Mouse (Mus musculus) CH12.LX (cell line): ENCODE results near the gene Ogfrl1. TPM values are rescaled to one million over a fixed set of nuclear protein-coding genes. Genes with fewer than 3 reads are reported as not detected.

Source experiments
- DNase-seq: peaks from one replicate; pipeline ENCODE4 v3.0.0-alpha.2; 2013; ENCODE audit errors: extremely low read depth
- H3K27ac ChIP-seq: 2 replicates; pipeline ENCODE4 v1.5.1; 2012; ENCODE audit warnings: low read depth, mild to moderate bottlenecking, control low read depth, moderate library complexity; ENCODE audit not compliant: insufficient read depth
- H3K27me3 ChIP-seq: replicated peaks from 2 replicates; pipeline ENCODE3; 2012; ENCODE audit warnings: inconsistent platforms
- H3K36me3 ChIP-seq, 2 experiments: replicated peaks in 1 of 2; 2 replicates each; pipeline versions ENCODE3 to v1.6.1; 2012; ENCODE audit warnings: inconsistent platforms in 1 of 2, low read length in 1 of 2, mild to moderate bottlenecking in 1 of 2, mixed read lengths in 1 of 2, moderate library complexity in 1 of 2; ENCODE audit not compliant: control insufficient read depth in 1 of 2, insufficient read depth in 1 of 2
- H3K4me1 ChIP-seq, 2 experiments: 2 replicates each; pipeline ENCODE4 v1.6.1; 2012; ENCODE audit warnings: inconsistent platforms in 1 of 2, moderate library complexity in 1 of 2; ENCODE audit not compliant: insufficient read depth in 2 of 2, control insufficient read depth in 1 of 2
- H3K4me2 ChIP-seq: 2 replicates; pipeline ENCODE4 v1.6.1; 2012; ENCODE audit warnings: low read depth, mild to moderate bottlenecking, control low read depth; ENCODE audit not compliant: poor library complexity, insufficient read depth, severe bottlenecking
- H3K4me3 ChIP-seq, 3 experiments: fragments of 150-350 bp in 1 of 3; sonication (generic) in 1 of 3; replicated peaks in 1 of 3; 2 replicates each; pipeline versions ENCODE3 to v1.5.1; 2011 to 2012; ENCODE audit warnings: low read depth in 2 of 3, low read length in 2 of 3, mild to moderate bottlenecking in 2 of 3, moderate library complexity in 2 of 3, control low read depth in 1 of 3, improper control_type of control experiment in 1 of 3, inconsistent platforms in 1 of 3, mixed read lengths in 1 of 3; ENCODE audit not compliant: poor library complexity in 1 of 3
- H3K79me2 ChIP-seq: replicated peaks from 2 replicates; pipeline ENCODE4 v1.6.1; 2012; ENCODE audit warnings: mild to moderate bottlenecking, moderate library complexity; ENCODE audit not compliant: control insufficient read depth, poor library complexity, insufficient read depth, severe bottlenecking; ENCODE audit errors: extremely low read depth
- H3K9ac ChIP-seq: 2 replicates; pipeline ENCODE4 v1.6.1; 2012; ENCODE audit warnings: low read depth, mild to moderate bottlenecking, control low read depth, moderate library complexity; ENCODE audit not compliant: insufficient read depth
- H3K9me3 ChIP-seq: replicated peaks from 2 replicates; pipeline ENCODE3; 2012; ENCODE audit warnings: low read length, inconsistent platforms, mixed read lengths
- CHD1 ChIP-seq: IDR thresholded peaks from 2 replicates; pipeline ENCODE4 v1.6.1; 2012; ENCODE audit warnings: low read depth, low read length, improper control_type of control experiment, inconsistent platforms
- CHD2 ChIP-seq: IDR thresholded peaks from 2 replicates; pipeline ENCODE4 v1.6.1; 2011; ENCODE audit warnings: low read length, improper control_type of control experiment
- CTCF ChIP-seq, 2 experiments: IDR thresholded peaks in 1 of 2; conservative IDR thresholded peaks in 1 of 2; 2 replicates each; pipeline ENCODE4 v1.5.1; 2011 to 2012; ENCODE audit warnings: low read depth in 2 of 2, low read length in 2 of 2, improper control_type of control experiment in 1 of 2, inconsistent platforms in 1 of 2, mild to moderate bottlenecking in 1 of 2, moderate library complexity in 1 of 2
- E2F4 ChIP-seq: IDR thresholded peaks from 2 replicates; pipeline ENCODE4 v1.6.1; 2011; ENCODE audit warnings: low read depth, low read length, improper control_type of control experiment; ENCODE audit not compliant: insufficient replicate concordance
- EP300 ChIP-seq: IDR thresholded peaks from 2 replicates; pipeline ENCODE4 v1.6.1; 2011; ENCODE audit warnings: low read length, improper control_type of control experiment
- HCFC1 ChIP-seq: IDR thresholded peaks from 2 replicates; pipeline ENCODE4 v1.6.1; 2012; ENCODE audit warnings: low read depth, mild to moderate bottlenecking, inconsistent platforms, low read length, improper control_type of control experiment
- JUN ChIP-seq: IDR thresholded peaks from 2 replicates; pipeline ENCODE4 v1.6.1; 2011; ENCODE audit warnings: low read depth, mild to moderate bottlenecking, low read length, improper control_type of control experiment, moderate library complexity; ENCODE audit not compliant: insufficient read depth
- KAT2A ChIP-seq: IDR thresholded peaks from 2 replicates; pipeline ENCODE4 v1.6.1; 2012; ENCODE audit warnings: low read length, improper control_type of control experiment, inconsistent platforms; ENCODE audit not compliant: insufficient replicate concordance
- MAFK ChIP-seq: IDR thresholded peaks from 2 replicates; pipeline ENCODE4 v1.6.1; 2011; ENCODE audit warnings: low read length, improper control_type of control experiment; ENCODE audit not compliant: insufficient replicate concordance
- MAZ ChIP-seq: IDR thresholded peaks from 2 replicates; pipeline ENCODE4 v1.6.1; 2012; ENCODE audit warnings: low read depth, mild to moderate bottlenecking, inconsistent platforms, low read length, improper control_type of control experiment, moderate library complexity
- MXI1 ChIP-seq: IDR thresholded peaks from 2 replicates; pipeline ENCODE4 v1.6.1; 2011; ENCODE audit warnings: mild to moderate bottlenecking, low read depth, low read length, improper control_type of control experiment
- MYC ChIP-seq: IDR thresholded peaks from 2 replicates; pipeline ENCODE4 v1.6.1; 2011; ENCODE audit warnings: low read depth, mild to moderate bottlenecking, improper control_type of control experiment, low read length
- NRF1 ChIP-seq: IDR thresholded peaks from 2 replicates; pipeline ENCODE4 v1.6.1; 2014; ENCODE audit warnings: low read depth, mild to moderate bottlenecking, inconsistent platforms, low read length, improper control_type of control experiment, moderate library complexity
- PAX5 ChIP-seq: IDR thresholded peaks from 2 replicates; pipeline ENCODE4 v1.6.1; 2012; ENCODE audit warnings: low read length, inconsistent platforms, mixed read lengths
- POLR2A ChIP-seq: IDR thresholded peaks from 2 replicates; pipeline ENCODE4 v1.6.1; 2011; ENCODE audit warnings: low read depth, mild to moderate bottlenecking, improper control_type of control experiment, low read length
- RAD21 ChIP-seq: IDR thresholded peaks from 2 replicates; pipeline ENCODE4 v1.6.1; 2011; ENCODE audit warnings: low read depth, mild to moderate bottlenecking, low read length, improper control_type of control experiment, moderate library complexity
- RCOR1 ChIP-seq: conservative IDR thresholded peaks from 2 replicates; pipeline ENCODE4 v1.6.1; 2012; ENCODE audit warnings: low read depth, mild to moderate bottlenecking, inconsistent platforms, low read length, improper control_type of control experiment
- SMC3 ChIP-seq: IDR thresholded peaks from 2 replicates; pipeline ENCODE4 v1.6.1; 2011; ENCODE audit warnings: low read depth, low read length, improper control_type of control experiment
- USF1 ChIP-seq: IDR thresholded peaks from 2 replicates; pipeline ENCODE4 v1.6.1; 2014; ENCODE audit warnings: low read depth, mild to moderate bottlenecking, inconsistent platforms, low read length, improper control_type of control experiment
- ZC3H11A ChIP-seq: IDR thresholded peaks from 2 replicates; pipeline ENCODE4 v1.6.1; 2012; ENCODE audit warnings: low read depth, mild to moderate bottlenecking, inconsistent platforms, low read length, improper control_type of control experiment
- ZKSCAN1 ChIP-seq: IDR thresholded peaks from 2 replicates; pipeline ENCODE4 v1.6.1; 2012; ENCODE audit warnings: low read depth, inconsistent platforms, low read length, improper control_type of control experiment, borderline replicate concordance
- ZMIZ1 ChIP-seq: IDR thresholded peaks from 2 replicates; pipeline ENCODE4 v1.6.1; 2012; ENCODE audit warnings: low read depth, mild to moderate bottlenecking, inconsistent platforms, low read length, improper control_type of control experiment
- ZNF384 ChIP-seq: IDR thresholded peaks from 2 replicates; pipeline ENCODE4 v1.6.1; 2012; ENCODE audit warnings: low read depth, low read length, improper control_type of control experiment, inconsistent platforms
- dilution Hi-C: fragments of 300-500 bp; cut with MboI; formaldehyde crosslinking; loops from 2 replicates; pipeline ENCODE4 v1.14.3; 2020; ENCODE audit warnings: low sequenced_read_pairs; ENCODE audit not compliant: extremely low pct_unique_long_range_greater_than_20kb, extremely low pct_ligation_motif_present
- in situ Hi-C: fragments of 300-500 bp; cut with MboI; formaldehyde crosslinking; loops from 3 replicates; pipeline ENCODE4 v1.14.3; 2019; ENCODE audit warnings: low sequenced_read_pairs, low pct_ligation_motif_present, low pct_unique_long_range_greater_than_20kb, mixed read lengths
- polyA plus RNA-seq: library from polyadenylated mRNA; unstranded; fragments of >175 nt; gene quantifications from 2 replicates; pipeline ENCODE4 v1.2.1, GENCODE M21; 2012; ENCODE audit warnings: low read depth; ENCODE audit not compliant: insufficient read length
- total RNA-seq, 2 experiments: library from RNA; depleted of rRNA; stranded (reverse); fragments of 300-350 nt in 1 of 2; fragments of >200 nt in 1 of 2; gene quantifications; 2 replicates each; pipeline ENCODE4 v1.2.3; 2012 to 2014

Gene Ogfrl1
- total and polyA plus RNA-seq, 3 experiments: not detected

- TF ChIP-seq CTCF (conservative IDR thresholded peaks at IDR 0.05 in 1 of 2, IDR thresholded peaks at IDR 0.05 in 1 of 2; ENCODE audit: low read depth in 2 of 2, low read length in 2 of 2): no peak
- TF ChIP-seq MAFK: no peak
- no peak for TF ChIP-seq USF1
- TF ChIP-seq ZNF384: no peak
- TF ChIP-seq MAZ: no peak
- TF ChIP-seq HCFC1: no peak
- TF ChIP-seq E2F4: no peak
- no peak for TF ChIP-seq ZC3H11A
- no peak for TF ChIP-seq EP300
- no peak for TF ChIP-seq POLR2A
- TF ChIP-seq ZKSCAN1: no peak
- TF ChIP-seq RAD21: no peak
- no peak for TF ChIP-seq CHD2
- TF ChIP-seq MYC: no peak
- no peak for TF ChIP-seq KAT2A
- no peak for TF ChIP-seq RCOR1
- no peak for TF ChIP-seq JUN
- TF ChIP-seq CHD1: no peak
- TF ChIP-seq SMC3: no peak
- no peak for DNase-seq
- Histone ChIP-seq H3K36me3 (no peaks in the 10 kb centered on the region), H3K27me3 (no peaks in the 10 kb centered on the region), H3K27ac (no peak overlapping the region), H3K79me2 (no peaks in the 10 kb centered on the region), H3K9me3 (no peaks in the 10 kb centered on the region), H3K4me3 (no peak overlapping the region), H3K4me1 (no peaks in the 10 kb centered on the region), H3K4me2 (no peak overlapping the region), H3K9ac (no peak overlapping the region)
- in situ Hi-C loops (no loop called here), dilution Hi-C loops (no loop called here)
Measured at GRCm38 (mm10) chr1:23351756-23352155, 45.8 kb downstream of the Ogfrl1 start.

- DNase-seq: no peak
- Histone ChIP-seq H3K27ac (no peak overlapping the region), H3K4me2 (no peak overlapping the region), H3K9me3 (no peaks in the 10 kb centered on the region), H3K36me3 (no peaks in the 10 kb centered on the region), H3K9ac (no peak overlapping the region), H3K27me3 (no peaks in the 10 kb centered on the region), H3K79me2 (no peaks in the 10 kb centered on the region), H3K4me1 (no peaks in the 10 kb centered on the region), H3K4me3 (no peak overlapping the region)
- TF ChIP-seq ZMIZ1: no peak
- TF ChIP-seq RAD21: no peak
- TF ChIP-seq RCOR1: no peak
- no peak for TF ChIP-seq NRF1
- TF ChIP-seq PAX5: no peak
- TF ChIP-seq MXI1: no peak
- TF ChIP-seq E2F4: no peak
- in situ Hi-C loops: no loop called here
- dilution Hi-C loops: no loop called here
Measured at GRCm38 (mm10) chr1:23345633-23346032, 51.9 kb downstream of the Ogfrl1 start.
